Mouse (Mus musculus) retina, postnatal 1 day (tissue): Measurements from ENCODE around the gene Lrrc36.

Source experiments
- DNase-seq: peaks from one replicate; pipeline ENCODE4 v3.0.0-alpha.2; 2012

Lrrc36 gene

GRCm38 (mm10) chr8:105433021-105433420, 19.6 kb downstream of the Lrrc36 start:
- DNase-seq, result no peak

DNA sequence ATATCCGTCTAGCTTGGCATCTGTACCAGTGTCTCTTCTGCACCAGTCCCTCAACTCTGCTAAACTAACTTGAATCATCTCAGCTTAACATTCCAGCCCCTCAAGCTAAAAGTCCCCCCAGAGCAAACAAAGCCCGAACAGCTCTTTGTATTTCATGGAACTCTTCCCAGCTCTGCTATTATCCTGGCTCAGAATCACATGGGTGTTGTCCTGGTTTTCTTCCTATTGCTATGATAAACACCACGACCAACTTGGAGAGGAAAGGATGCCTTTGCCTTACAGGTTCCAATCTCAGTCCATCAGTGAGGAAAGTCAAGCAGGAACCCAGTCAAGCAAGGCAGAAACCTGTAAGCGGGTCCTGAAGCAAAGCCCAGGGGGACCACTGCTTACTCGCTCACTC, 20.1 kb downstream of the Lrrc36 start:
- DNase-seq, result no peak

GRCm38 (mm10) chr8:105434136-105434535, 20.8 kb downstream of the Lrrc36 start:
- no peak for DNase-seq

DNA sequence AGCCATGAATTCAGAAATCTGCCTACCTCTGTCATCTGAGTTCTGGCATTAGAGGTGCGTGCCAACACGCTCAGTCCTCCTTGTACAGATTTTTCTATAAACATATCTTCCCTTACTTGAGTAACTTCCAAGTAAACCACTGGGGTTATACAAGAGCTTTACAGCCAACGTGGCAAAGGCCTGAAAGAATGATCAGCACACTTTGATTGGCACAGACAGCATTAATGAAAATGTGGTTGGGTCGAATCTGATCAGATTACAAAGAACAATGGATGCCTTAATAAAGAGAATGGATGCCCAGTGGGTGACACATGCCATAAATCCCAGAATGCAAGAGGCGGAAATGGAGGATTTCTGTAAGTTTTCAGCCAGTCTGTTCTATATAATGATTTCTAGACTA, 22.8 kb downstream of the Lrrc36 start:
- no peak for DNase-seq

GRCm38 (mm10) chr8:105437078-105437748, 23.8 kb downstream of the Lrrc36 start:
- DNase-seq, result no peak

- DNase-seq, result peak; percentile 68
Measured at GRCm38 (mm10) chr8:105438865-105439264, 25.5 kb downstream of the Lrrc36 start.

DNA sequence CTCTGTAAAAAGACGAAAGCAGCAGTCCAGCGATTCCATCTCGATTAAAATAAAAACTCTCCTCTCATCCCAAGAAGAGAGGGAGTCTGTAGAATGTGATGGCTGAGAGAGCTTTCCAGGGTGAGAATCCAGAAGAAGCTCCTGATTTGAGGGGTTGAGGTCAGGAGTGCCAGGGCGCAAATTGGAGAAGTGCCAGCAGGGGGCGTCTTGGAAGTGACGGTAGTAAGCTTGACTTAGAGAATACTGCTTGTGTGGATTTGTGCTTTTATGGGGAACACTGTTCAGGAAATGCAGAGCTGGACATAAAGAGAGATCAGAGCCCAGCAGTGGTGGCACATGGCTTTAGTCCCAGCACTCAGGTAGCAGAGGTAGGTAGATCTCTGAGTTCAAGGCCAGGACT, 28.1 kb downstream of the Lrrc36 start:
- peak; percentile 74 for DNase-seq

GRCm38 (mm10) chr8:105442661-105443060, 29.3 kb downstream of the Lrrc36 start:
- DNase-seq, result no peak

GRCm38 (mm10) chr8:105445296-105446126, 32.1 kb downstream of the Lrrc36 start:
- DNase-seq, result peak; percentile 57

DNA sequence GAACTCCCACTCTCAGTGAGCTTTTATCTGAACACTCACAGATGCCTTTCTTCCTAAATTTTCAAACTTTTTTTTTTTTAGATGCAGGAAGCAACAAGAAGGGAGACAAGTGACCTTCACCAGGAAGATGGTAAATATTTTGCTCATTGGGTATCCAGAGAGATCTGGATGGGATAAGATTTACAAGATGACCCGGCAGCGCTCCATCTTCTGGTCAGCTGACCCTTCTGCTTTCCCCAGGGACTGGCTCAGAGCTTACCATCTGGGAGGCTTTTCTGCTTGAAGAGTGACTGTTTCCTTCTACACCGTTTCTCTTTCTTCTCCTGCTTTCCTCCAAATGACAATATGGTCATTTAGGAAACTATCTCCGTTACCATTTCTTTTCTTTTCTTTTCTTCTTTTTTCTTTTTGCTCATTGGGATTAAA, 32.8 kb downstream of the Lrrc36 start:
- peak; percentile 57 for DNase-seq

- no peak for DNase-seq
Measured at GRCm38 (mm10) chr8:105448188-105448587, 34.8 kb downstream of the Lrrc36 start.

DNA sequence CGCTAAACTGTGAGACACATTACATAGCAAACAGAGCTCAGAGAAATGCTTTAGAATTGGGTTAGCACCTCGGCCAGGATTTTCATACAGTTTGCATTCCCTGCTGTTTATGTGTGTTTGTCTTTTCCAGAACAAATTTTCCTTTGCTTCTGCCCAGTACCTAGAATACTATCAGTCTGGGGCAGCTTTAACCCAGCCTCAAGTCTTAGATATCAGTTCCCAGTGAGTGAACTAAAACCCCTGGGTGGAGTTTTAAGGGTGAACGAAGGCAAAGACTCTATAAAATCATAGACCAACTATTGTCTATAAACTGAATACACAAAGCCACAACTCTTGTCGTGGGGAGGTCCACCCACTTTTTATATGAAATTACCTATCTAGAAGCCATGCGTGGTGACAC, 35.2 kb downstream of the Lrrc36 start:
- DNase-seq, result no peak

DNA sequence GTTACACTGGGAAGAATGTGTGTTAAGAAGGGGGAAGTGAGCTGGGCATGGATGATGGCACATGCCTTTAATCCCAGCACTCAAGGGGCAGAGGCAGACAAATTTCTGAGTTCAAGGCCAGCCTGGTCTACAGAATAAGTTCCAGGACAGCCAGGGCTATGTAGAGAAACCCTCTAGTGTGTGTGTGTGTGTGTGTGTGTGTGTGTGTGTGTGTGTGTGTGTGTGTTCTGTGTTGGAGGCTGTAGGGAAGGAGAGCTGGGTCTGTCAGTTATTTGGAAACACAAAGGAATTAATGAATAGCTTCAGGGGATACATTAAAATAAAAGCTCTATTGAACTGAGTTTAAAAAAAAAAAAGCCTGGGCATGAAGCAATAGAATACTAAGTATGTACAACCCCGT, 37.6 kb downstream of the Lrrc36 start:
- DNase-seq, result no peak

- peak; percentile 43 for DNase-seq
Measured at GRCm38 (mm10) chr8:105451903-105452603, 38.7 kb downstream of the Lrrc36 start.

DNA sequence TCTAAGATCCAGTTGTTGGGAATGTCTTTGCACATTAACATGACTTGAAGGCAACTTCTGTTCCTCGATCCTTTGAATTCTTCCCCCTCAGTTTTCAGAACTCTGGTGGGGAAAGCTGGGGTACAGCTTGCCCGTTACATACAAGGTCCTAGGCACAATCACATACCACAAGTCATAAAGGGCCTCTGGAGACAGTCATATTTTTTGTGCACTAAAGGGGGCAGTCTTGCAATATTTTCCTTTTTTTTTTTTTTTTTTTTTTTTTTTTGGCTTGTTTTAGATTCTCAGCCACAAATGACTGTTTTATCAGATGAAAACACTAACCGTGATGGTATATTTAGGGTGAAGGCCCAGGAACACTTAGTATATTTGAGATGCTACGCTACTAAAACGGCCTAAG, 39.9 kb downstream of the Lrrc36 start:
- DNase-seq, result no peak

- no peak for DNase-seq
Measured at GRCm38 (mm10) chr8:105454088-105454487, 40.7 kb downstream of the Lrrc36 start.

DNA sequence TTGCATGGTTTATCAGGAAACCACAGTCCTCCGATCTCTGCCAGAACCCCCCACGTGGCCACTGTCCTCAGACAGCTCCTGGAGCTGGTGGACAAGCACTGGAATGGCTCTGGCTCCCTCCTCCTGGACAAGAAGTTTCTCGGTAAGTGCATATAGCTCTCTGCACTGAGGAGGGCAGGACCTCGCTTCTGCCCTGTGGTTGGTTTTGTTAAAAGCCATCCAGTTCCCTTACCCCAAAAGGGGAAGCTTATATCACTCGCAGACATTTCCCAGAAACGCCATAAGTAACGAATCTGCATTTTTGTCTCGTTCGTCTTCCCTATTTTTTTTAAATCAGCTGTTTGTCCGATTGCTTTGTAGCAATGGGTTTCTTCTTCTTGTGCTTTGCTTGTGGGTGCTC, 41.8 kb downstream of the Lrrc36 start:
- DNase-seq, result no peak

DNA sequence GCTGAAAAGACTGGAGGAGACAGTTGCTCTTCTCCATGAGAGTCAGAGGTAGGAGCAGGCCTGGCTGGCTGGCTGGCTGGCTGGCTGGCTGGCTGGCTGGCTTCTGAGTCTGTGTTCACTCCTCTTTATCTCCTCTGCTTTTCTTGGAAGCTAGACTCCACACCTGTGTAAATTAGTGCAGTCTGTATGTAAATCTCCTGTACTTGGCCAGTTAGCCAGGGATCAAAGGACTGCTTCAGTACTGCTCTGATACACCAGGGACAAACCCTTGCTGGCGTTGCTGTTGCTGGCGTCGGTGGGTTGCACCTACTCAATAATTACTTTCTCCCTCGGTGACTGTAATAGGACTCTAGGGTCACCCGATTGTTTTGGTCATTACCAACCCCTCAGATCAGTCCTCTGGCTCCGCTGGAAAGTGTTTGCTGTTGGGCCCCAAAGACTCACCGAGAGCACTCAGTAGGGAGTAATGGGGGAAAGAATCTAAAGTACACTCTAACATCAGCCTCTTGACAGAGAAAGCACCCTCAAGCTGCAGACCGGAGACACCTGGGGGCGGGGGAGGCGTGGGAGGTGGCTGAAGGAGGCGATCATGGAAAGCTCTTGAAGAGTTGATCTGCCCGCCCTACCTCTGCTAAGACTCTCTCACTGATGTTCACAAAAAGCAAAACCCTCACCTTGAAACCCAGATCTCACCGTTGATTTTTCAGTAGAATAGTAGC, 47.9 kb downstream of the Lrrc36 start:
- DNase-seq, result no peak

DNA sequence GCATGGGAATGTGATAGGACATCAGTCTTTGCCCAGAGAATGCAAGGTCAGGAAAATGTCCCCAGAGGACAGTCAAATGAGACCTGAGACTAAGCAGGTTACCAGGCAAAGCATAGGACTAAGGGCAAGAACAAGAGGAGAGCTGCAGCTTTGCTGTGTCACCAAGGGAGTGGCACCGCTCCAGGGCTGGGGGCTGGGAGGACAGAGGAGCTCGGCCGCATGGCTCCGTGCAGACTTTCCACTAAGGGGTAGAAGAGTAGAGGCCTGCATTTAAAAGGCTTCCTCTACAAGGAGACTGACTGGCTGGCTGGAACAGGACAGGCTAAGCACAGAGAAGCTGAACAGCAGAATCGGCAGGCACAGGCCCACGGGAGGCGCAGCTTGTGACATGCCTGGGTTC, 51.2 kb downstream of the Lrrc36 start:
- DNase-seq, result no peak

DNA sequence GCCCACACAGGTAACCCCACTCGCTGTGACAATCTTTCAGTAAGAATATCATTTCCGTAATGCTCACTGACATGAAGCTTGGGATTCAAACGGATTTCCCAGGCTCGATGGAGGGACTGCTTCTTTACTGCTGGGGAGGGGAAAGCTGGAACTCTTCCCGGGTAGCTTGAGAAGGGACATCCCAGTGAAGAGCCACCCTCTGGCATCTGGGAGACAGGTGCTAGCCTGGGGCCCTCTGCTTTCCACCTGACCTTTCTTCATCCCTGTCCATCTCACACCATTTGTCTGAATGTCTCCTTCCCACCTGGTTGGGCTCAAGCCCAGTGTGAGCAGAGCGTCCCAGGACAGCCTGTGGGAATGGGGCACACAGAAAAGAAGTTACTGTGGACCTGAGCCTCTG, 52.9 kb downstream of the Lrrc36 start:
- DNase-seq, result no peak

GRCm38 (mm10) chr8:105466700-105467291, 53.4 kb downstream of the Lrrc36 start:
- DNase-seq, result no peak

GRCm38 (mm10) chr8:105467396-105467985, 54.1 kb downstream of the Lrrc36 start:
- DNase-seq, result no peak
